Mouse (Mus musculus) neural tube, embryonic 13.5 days (tissue): ENCODE data around the gene Gsg1l. TPM values are rescaled to one million over a fixed set of nuclear protein-coding genes. Genes with fewer than 3 reads are reported as not detected.

Experiments used
- ATAC-seq: fragments of 200-750 bp; cut with Nextera tagmentation; 2 replicates; pipeline ENCODE4 v1.8.0; 2017; ENCODE audit warnings: low read depth, mild to moderate bottlenecking, moderate TSS enrichment, moderate library complexity
- H3K27ac ChIP-seq: fragments of 300-500 bp; sonication (generic); replicated peaks from 2 replicates; pipeline ENCODE4 v1.5.1; 2015; ENCODE audit warnings: moderate library complexity, mild to moderate bottlenecking, inconsistent platforms
- H3K27me3 ChIP-seq: fragments of 300-500 bp; sonication (generic); 2 replicates; pipeline ENCODE4 v1.6.1; 2015; ENCODE audit warnings: mild to moderate bottlenecking, inconsistent platforms
- H3K36me3 ChIP-seq: fragments of 300-500 bp; sonication (generic); 2 replicates; pipeline ENCODE4 v1.6.1; 2015; ENCODE audit warnings: mild to moderate bottlenecking, inconsistent platforms
- H3K4me1 ChIP-seq: fragments of 300-500 bp; sonication (generic); replicated peaks from 2 replicates; pipeline ENCODE4 v1.6.1; 2015; ENCODE audit warnings: inconsistent platforms
- H3K4me2 ChIP-seq: fragments of 300-500 bp; sonication (generic); 2 replicates; pipeline ENCODE4 v1.6.1; 2015; ENCODE audit warnings: inconsistent platforms, mild to moderate bottlenecking, moderate library complexity
- H3K4me3 ChIP-seq: fragments of 300-500 bp; sonication (generic); 2 replicates; pipeline ENCODE4 v1.5.1; 2015; ENCODE audit warnings: mild to moderate bottlenecking, inconsistent platforms
- H3K9ac ChIP-seq: fragments of 300-500 bp; sonication (generic); 2 replicates; pipeline ENCODE4 v1.6.1; 2015; ENCODE audit warnings: moderate library complexity, mild to moderate bottlenecking, inconsistent platforms
- H3K9me3 ChIP-seq: fragments of 300-500 bp; sonication (generic); 2 replicates; pipeline ENCODE4 v1.6.1; 2016; ENCODE audit warnings: inconsistent platforms
- WGBS: fragments of 180-500 bp; shearing (Covaris S2); methylation state at CpG from one replicate; pipeline ENCODE4 v1.1.7; 2015; 5-methylcytosine and 5-hydroxymethylcytosine counted together
- polyA plus RNA-seq: library from polyadenylated mRNA; unstranded; fragments of >200 nt; fragmentation: Nextera tagmentation; extraction: Ambion mirVana; gene quantifications from 2 replicates; pipeline ENCODE4 v1.2.1, GENCODE M21; 2015

Gsg1l gene
- polyA plus RNA-seq, result 11.1 and 14.2 TPM in 2 replicates

- peaks cover 64% of the 10 kb centered on the region for H3K27me3 ChIP-seq
- H3K9me3 ChIP-seq, result no peaks in the 10 kb centered on the region
- H3K4me1 ChIP-seq, result peaks cover 53% of the 10 kb centered on the region
- peak within 1 kb of the TSS; percentile 95 for H3K4me2 ChIP-seq
- 0% methylated on average over 38 of the region's 49 CpGs for WGBS
- no peaks in the 10 kb centered on the region for H3K36me3 ChIP-seq
- peak within 1 kb of the TSS; percentile 67 for H3K27ac ChIP-seq
- ATAC-seq, result peak; percentile 64
- H3K4me3 ChIP-seq, result peak within 1 kb of the TSS; percentile 69
- H3K9ac ChIP-seq, result peak within 1 kb of the TSS; percentile 81
These were observed at the start of gene Gsg1l for GRCm38 (mm10) chr7:126082286-126082741. Gsg1l (minus strand) TSS chr7:126082411.

- 40% methylated on average over 2 of the region's 2 CpGs for WGBS
- Histone ChIP-seq H3K4me3 (no peak overlapping the region), H3K27ac (no peak overlapping the region), H3K4me2 (no peak overlapping the region), H3K27me3 (no peaks in the 10 kb centered on the region), H3K4me1 (no peaks in the 10 kb centered on the region), H3K36me3 (peaks cover 76% of the 10 kb centered on the region), H3K9me3 (no peaks in the 10 kb centered on the region), H3K9ac (no peak overlapping the region)
- ATAC-seq, result no peak
These were observed 45.5 kb upstream of the Gsg1l start for GRCm38 (mm10) chr7:126127673-126128072.

GRCm38 (mm10) chr7:126126502-126126901, 44.3 kb upstream of the Gsg1l start:
- 75% methylated on average over 3 of the region's 3 CpGs for WGBS
- Histone ChIP-seq H3K9ac (no peak overlapping the region), H3K27ac (no peak overlapping the region), H3K9me3 (no peaks in the 10 kb centered on the region), H3K4me3 (no peak overlapping the region), H3K4me1 (no peaks in the 10 kb centered on the region), H3K4me2 (no peak overlapping the region), H3K36me3 (peaks cover 78% of the 10 kb centered on the region), H3K27me3 (no peaks in the 10 kb centered on the region)
- no peak for ATAC-seq

GRCm38 (mm10) chr7:126121533-126121932, 39.3 kb upstream of the Gsg1l start:
- WGBS, result 87% methylated on average over 4 of the region's 4 CpGs
- no peak overlapping the region for H3K27ac ChIP-seq
- no peak overlapping the region for H3K9ac ChIP-seq
- no peak overlapping the region for H3K4me3 ChIP-seq
- no peak overlapping the region for H3K4me2 ChIP-seq
- H3K27me3 ChIP-seq, result no peaks in the 10 kb centered on the region
- H3K4me1 ChIP-seq, result no peaks in the 10 kb centered on the region
- no peak for ATAC-seq
- H3K36me3 ChIP-seq, result peaks cover 84% of the 10 kb centered on the region
- no peaks in the 10 kb centered on the region for H3K9me3 ChIP-seq

- WGBS, result 88% methylated on average over 6 of the region's 6 CpGs
These were observed 37.6 kb upstream of the Gsg1l start for GRCm38 (mm10) chr7:126119819-126120218.

GRCm38 (mm10) chr7:126113263-126113662, 31.1 kb upstream of the Gsg1l start:
- H3K36me3 ChIP-seq, result peaks cover 78% of the 10 kb centered on the region
- no peaks in the 10 kb centered on the region for H3K4me1 ChIP-seq
- H3K4me3 ChIP-seq, result no peak overlapping the region
- no peak overlapping the region for H3K4me2 ChIP-seq
- ATAC-seq, result no peak
- H3K9me3 ChIP-seq, result no peaks in the 10 kb centered on the region
- H3K27ac ChIP-seq, result no peak overlapping the region
- WGBS, result 93% methylated on average over 4 of the region's 4 CpGs
- H3K9ac ChIP-seq, result no peak overlapping the region
- no peaks in the 10 kb centered on the region for H3K27me3 ChIP-seq

More at GRCm38 (mm10) chr7:126119819-126120218, 37.6 kb upstream of the Gsg1l start:
- Histone ChIP-seq H3K27me3 (no peaks in the 10 kb centered on the region), H3K36me3 (peaks cover 81% of the 10 kb centered on the region), H3K27ac (no peak overlapping the region), H3K9ac (no peak overlapping the region), H3K4me3 (no peak overlapping the region), H3K4me1 (no peaks in the 10 kb centered on the region), H3K9me3 (no peaks in the 10 kb centered on the region), H3K4me2 (no peak overlapping the region)
- ATAC-seq, result no peak

GRCm38 (mm10) chr7:126111230-126111629, 29.0 kb upstream of the Gsg1l start:
- no peaks in the 10 kb centered on the region for H3K9me3 ChIP-seq
- H3K4me2 ChIP-seq, result no peak overlapping the region
- H3K36me3 ChIP-seq, result peaks cover 90% of the 10 kb centered on the region
- ATAC-seq, result no peak
- no peak overlapping the region for H3K27ac ChIP-seq
- H3K27me3 ChIP-seq, result no peaks in the 10 kb centered on the region
- no peak overlapping the region for H3K9ac ChIP-seq
- H3K4me1 ChIP-seq, result no peaks in the 10 kb centered on the region
- H3K4me3 ChIP-seq, result no peak overlapping the region
- WGBS, result 78% methylated on average over 2 of the region's 2 CpGs

GRCm38 (mm10) chr7:126109898-126110297, 27.7 kb upstream of the Gsg1l start:
- Histone ChIP-seq H3K9me3 (no peaks in the 10 kb centered on the region), H3K4me3 (no peak overlapping the region), H3K27ac (0 out of 2 replicates have a peak overlapping the region, but pooled peaks have one; percentile 46), H3K4me1 (no peaks in the 10 kb centered on the region), H3K36me3 (peaks cover 92% of the 10 kb centered on the region), H3K4me2 (no peak overlapping the region), H3K27me3 (no peaks in the 10 kb centered on the region), H3K9ac (no peak overlapping the region)
- ATAC-seq, result no peak
- WGBS, result 81% methylated on average over 3 of the region's 3 CpGs

- Histone ChIP-seq H3K4me1 (no peaks in the 10 kb centered on the region), H3K4me2 (no peak overlapping the region), H3K27ac (no peak overlapping the region), H3K27me3 (no peaks in the 10 kb centered on the region), H3K9ac (no peak overlapping the region), H3K9me3 (no peaks in the 10 kb centered on the region), H3K36me3 (peaks cover 84% of the 10 kb centered on the region), H3K4me3 (no peak overlapping the region)
- ATAC-seq, result no peak
- WGBS, result 98% methylated on average over 11 of the region's 11 CpGs
These were observed 18.2 kb upstream of the Gsg1l start for GRCm38 (mm10) chr7:126100440-126100839.

- Histone ChIP-seq H3K36me3 (peaks cover 78% of the 10 kb centered on the region), H3K4me3 (no peak overlapping the region), H3K9me3 (no peaks in the 10 kb centered on the region), H3K9ac (no peak overlapping the region), H3K27ac (no peak overlapping the region), H3K4me1 (no peaks in the 10 kb centered on the region), H3K4me2 (no peak overlapping the region), H3K27me3 (no peaks in the 10 kb centered on the region)
- 98% methylated on average over 2 of the region's 2 CpGs for WGBS
- ATAC-seq, result no peak
These were observed 17.6 kb upstream of the Gsg1l start for GRCm38 (mm10) chr7:126099835-126100234.

GRCm38 (mm10) chr7:126099163-126099775, 17.1 kb upstream of the Gsg1l start:
- Histone ChIP-seq H3K4me2 (no peak overlapping the region), H3K36me3 (peaks cover 72% of the 10 kb centered on the region), H3K4me1 (no peaks in the 10 kb centered on the region), H3K27ac (no peak overlapping the region), H3K9me3 (no peaks in the 10 kb centered on the region), H3K4me3 (no peak overlapping the region), H3K9ac (no peak overlapping the region), H3K27me3 (no peaks in the 10 kb centered on the region)
- 97% methylated on average over 7 of the region's 7 CpGs for WGBS
- ATAC-seq, result no peak

- no peak for ATAC-seq
These were observed 15.2 kb upstream of the Gsg1l start for GRCm38 (mm10) chr7:126097219-126097915.

More at GRCm38 (mm10) chr7:126097219-126097915, 15.2 kb upstream of the Gsg1l start:
- H3K4me3 ChIP-seq, result no peak overlapping the region
- WGBS, result 86% methylated on average over 8 of the region's 9 CpGs
- peaks cover 60% of the 10 kb centered on the region for H3K36me3 ChIP-seq
- no peak overlapping the region for H3K27ac ChIP-seq
- H3K4me2 ChIP-seq, result no peak overlapping the region
- H3K9ac ChIP-seq, result no peak overlapping the region
- H3K27me3 ChIP-seq, result no peaks in the 10 kb centered on the region
- no peaks in the 10 kb centered on the region for H3K9me3 ChIP-seq
- H3K4me1 ChIP-seq, result no peaks in the 10 kb centered on the region
